Mouse (Mus musculus) bone marrow, adult 2 months (tissue): Measurements from ENCODE around the gene Kat14. TPM values are rescaled to one million over a fixed set of nuclear protein-coding genes. Genes with fewer than 3 reads are reported as not detected.

Experiments
- H3K27ac ChIP-seq: fragments of 200-500 bp; 2 replicates; pipeline ENCODE4 v1.5.1; 2012; ENCODE audit warnings: low read depth, mild to moderate bottlenecking, control low read depth, inconsistent platforms, low read length; ENCODE audit not compliant: control insufficient read depth, poor library complexity, insufficient read depth
- H3K4me1 ChIP-seq: fragments of 200-500 bp; 2 replicates; pipeline ENCODE4 v1.6.1; 2011; ENCODE audit warnings: low read length; ENCODE audit not compliant: control insufficient read depth, insufficient read depth
- H3K4me3 ChIP-seq: fragments of 200-500 bp; replicated peaks from 2 replicates; pipeline ENCODE3; 2011; ENCODE audit warnings: mild to moderate bottlenecking, low read depth, low read length, control low read depth; ENCODE audit not compliant: control insufficient read depth
- CTCF ChIP-seq: fragments of 200-500 bp; IDR thresholded peaks from 2 replicates; pipeline ENCODE4 v1.5.1; 2011; ENCODE audit warnings: low read length, control low read depth; ENCODE audit not compliant: control insufficient read depth, insufficient read depth
- POLR2A ChIP-seq: fragments of 200-500 bp; IDR thresholded peaks from 2 replicates; pipeline ENCODE4 v1.6.1; 2011; ENCODE audit warnings: low read depth, mild to moderate bottlenecking, control low read depth, low read length, borderline replicate concordance; ENCODE audit not compliant: control insufficient read depth
- WGBS: fragments of 180-500 bp; shearing (Covaris S2); methylation state at CpG from one replicate; pipeline ENCODE4 v1.1.7; 2018; 5-methylcytosine and 5-hydroxymethylcytosine counted together
- polyA plus RNA-seq: library from polyadenylated mRNA; stranded (reverse); fragments of >200 nt; gene quantifications from 2 replicates; pipeline ENCODE4 v1.2.4, GENCODE M21; 2011; ENCODE audit warnings: low replicate concordance; ENCODE audit not compliant: missing spikeins, insufficient read depth, insufficient read length

The Kat14 gene
- polyA plus RNA-seq, 1 experiment = 20.0 TPM

DNA sequence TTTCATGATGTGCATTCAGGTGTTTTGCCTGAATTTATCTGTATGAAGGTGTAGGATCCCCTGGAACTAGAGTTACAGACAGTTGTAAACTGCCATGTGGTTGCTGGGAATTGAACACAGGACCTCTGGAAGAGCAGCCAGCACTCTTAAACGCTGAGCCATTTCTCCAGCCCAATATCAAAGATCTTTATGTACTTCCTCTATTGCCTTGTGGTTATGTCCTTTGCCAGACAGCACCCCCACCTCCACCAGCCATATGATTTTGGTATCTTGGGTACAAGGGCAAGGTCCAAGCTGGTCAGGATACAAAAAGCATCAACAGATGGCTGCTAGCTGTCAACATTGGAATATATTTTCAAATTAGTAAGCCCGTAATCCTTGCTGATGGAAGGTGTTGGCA lies 81.6 kb downstream of the Kat14 start:
- WGBS = 36% methylated on average over 2 of the region's 2 CpGs
- no peaks in the 10 kb centered on the region; the same call in 1 of the 2 replicates for H3K4me1 ChIP-seq
- H3K27ac ChIP-seq = no peak overlapping the region
- H3K4me3 ChIP-seq = no peak overlapping the region
- no peak for TF ChIP-seq CTCF
- TF ChIP-seq POLR2A = no peak

GRCm38 (mm10) chr2:144452364-144453008 lies 83.7 kb downstream of the Kat14 start:
- TF ChIP-seq CTCF (peak; percentile 41), POLR2A (no peak)
- no peak overlapping the region for H3K27ac ChIP-seq
- no peak overlapping the region for H3K4me3 ChIP-seq
- WGBS = 10% methylated on average over 8 of the region's 8 CpGs
- no peaks in the 10 kb centered on the region for H3K4me1 ChIP-seq

Other genes with a start within 250 kb of the Kat14 start
- 3.1 and 5.5 TPM in 2 replicates for gene Mgme1, start 98.3 kb upstream of the Kat14 start, polyA plus RNA-seq
- 185 and 274 TPM in 2 replicates for gene Snx5, start 98.1 kb upstream of the Kat14 start, polyA plus RNA-seq
- gene Ovol2, start 36.8 kb upstream of the Kat14 start, polyA plus RNA-seq = 0.97 TPM in 1 of 2 replicates, not detected in the other
- gene Pet117, start within 50 bp of the Kat14 start, polyA plus RNA-seq = 1.7 TPM in 1 of 2 replicates, not detected in the other
- gene Dzank1, start 158.4 kb downstream of the Kat14 start, polyA plus RNA-seq = 0.29 and 0.37 TPM in 2 replicates
- gene Polr3f, start 158.7 kb downstream of the Kat14 start, polyA plus RNA-seq = 5.1 and 7.3 TPM in 2 replicates
- 4.0 and 4.6 TPM in 2 replicates for gene Rbbp9, start 181.9 kb downstream of the Kat14 start, polyA plus RNA-seq
- 14.0 and 20.1 TPM in 2 replicates for gene Sec23b, start 187.2 kb downstream of the Kat14 start, polyA plus RNA-seq
- 5.8 and 24.7 TPM in 2 replicates for gene Smim26, start 225.1 kb downstream of the Kat14 start, polyA plus RNA-seq
- gene Dtd1, start 230.9 kb downstream of the Kat14 start, polyA plus RNA-seq = 3.3 and 5.6 TPM in 2 replicates